Mouse (Mus musculus) gastrocnemius, postnatal 10 days (tissue): ENCODE measurements at regions not wholly inside any gene's neighbourhood (a gene's known extent, or its start where the extent isn't known, plus 50 kb on each side); places are given as distances from the start of the nearest gene placed in this dataset.

Source experiments
- DNase-seq: peaks from one replicate; pipeline ENCODE4 v3.0.0; 2021; ENCODE audit warnings: mixed read lengths

- no peak for DNase-seq
Observed at GRCm38 (mm10) chr5:95864252-95864651, 88.5 kb downstream of the E330014E10Rik start.

- DNase-seq, result no peak
Observed at GRCm38 (mm10) chr5:95864725-95865492, 89.1 kb downstream of the E330014E10Rik start.

GRCm38 (mm10) chr5:95865516-95865915 lies 89.7 kb downstream of the E330014E10Rik start:
- no peak for DNase-seq

- DNase-seq, result no peak
Observed at GRCm38 (mm10) chr5:95866848-95867495, 89.8 kb upstream of the Cxcl13 start.

GRCm38 (mm10) chr5:95870336-95870845 lies 86.4 kb upstream of the Cxcl13 start:
- no peak for DNase-seq

GRCm38 (mm10) chr5:95874969-95875368 lies 81.8 kb upstream of the Cxcl13 start:
- no peak for DNase-seq

- peak; percentile 54 for DNase-seq
Observed at GRCm38 (mm10) chr5:95880914-95881313, 75.8 kb upstream of the Cxcl13 start.
